Mouse (Mus musculus) MN1 (cell line): ENCODE results near the gene Tcf7.

Experiments used
- DNase-seq: peaks from one replicate; pipeline ENCODE4 v3.0.0-alpha.2; 2016; ENCODE audit warnings: low spot score

Tcf7 gene

DNA sequence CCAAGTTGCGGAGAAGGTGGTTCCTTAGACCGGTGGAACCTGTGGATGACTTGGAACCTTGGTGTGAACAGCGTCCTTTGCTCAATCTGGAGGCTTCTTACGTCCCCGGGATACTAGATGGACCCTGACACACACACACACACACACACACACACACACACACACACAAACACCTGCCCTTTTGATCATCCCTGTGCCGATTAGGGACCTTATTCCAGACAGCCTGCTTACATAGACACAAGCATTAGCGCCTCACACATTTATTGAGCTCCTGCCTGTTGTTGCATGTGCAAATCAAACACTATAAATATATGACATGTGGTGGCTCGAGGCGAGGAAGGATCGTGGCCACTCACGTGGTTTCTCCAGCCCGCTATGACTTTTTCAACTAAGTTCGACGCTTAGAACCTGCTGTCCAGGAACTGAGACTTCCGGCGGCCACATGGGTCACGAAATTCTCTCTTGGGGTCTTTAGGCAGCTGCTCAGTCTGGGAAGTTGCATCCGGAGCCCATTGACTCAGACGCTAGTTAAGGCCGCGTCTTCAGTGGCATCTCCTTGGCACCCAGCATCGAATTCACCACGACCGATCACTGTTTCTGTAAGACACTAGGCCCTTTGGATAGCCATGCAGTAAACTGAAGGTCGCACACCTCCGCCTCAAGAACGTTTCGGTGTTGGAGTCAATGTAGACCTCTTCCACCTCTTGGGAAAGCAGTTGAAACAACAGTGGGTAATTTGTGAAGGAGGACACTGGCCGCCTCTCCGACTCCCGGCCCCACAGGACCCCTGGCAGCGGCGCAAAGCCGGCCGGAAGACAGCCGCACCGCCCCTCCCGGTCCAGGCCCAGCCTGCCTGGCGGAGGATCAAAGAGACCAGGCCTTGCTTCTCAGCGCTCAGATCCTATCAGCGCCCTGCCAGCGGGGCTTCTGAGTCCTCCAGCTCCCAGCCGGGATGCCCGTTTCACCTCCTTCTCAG is 1.1 kb upstream of the Tcf7 start:
- peak; percentile 89 for DNase-seq

- DNase-seq: no peak
Observed at GRCm38 (mm10) chr11:52282420-52282773, 417 bp downstream of the Tcf7 start.

DNA sequence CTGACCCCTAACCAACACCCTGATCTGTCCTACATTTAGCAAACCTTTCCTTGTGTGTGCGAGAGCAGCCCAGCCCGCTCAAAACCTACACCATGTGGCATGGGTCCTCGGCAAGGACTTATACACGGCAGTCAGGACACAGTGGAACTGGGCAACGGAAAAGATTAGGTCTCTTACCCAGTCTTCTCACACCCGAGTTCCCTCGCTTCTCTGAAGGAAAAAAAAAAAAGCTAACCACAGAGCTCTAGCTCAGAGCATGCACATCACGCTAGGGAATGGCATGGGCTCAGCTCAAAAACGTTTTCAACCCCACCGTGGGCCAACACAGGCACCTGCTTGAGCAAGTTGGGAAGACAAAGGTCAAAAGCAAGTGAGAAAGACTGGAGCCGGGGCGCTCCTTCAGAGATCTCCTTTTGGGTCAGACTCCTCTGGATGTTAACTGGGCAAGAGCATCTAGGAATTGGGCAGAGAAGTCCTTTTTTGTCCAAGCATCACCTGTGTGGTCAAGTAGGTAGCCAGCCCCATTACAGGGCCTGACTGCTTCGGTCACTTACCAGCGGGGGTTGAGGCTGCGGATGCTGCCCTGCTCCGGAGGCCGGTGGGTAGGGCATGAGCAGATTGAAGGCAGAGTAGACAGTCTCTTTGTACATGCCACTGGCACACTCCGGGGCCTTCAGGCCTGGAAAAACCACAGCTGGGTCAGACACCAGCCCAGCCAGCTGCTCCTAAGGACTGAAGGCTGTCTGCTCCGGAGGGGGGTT is 1.1 kb downstream of the Tcf7 start:
- no peak for DNase-seq

- no peak for DNase-seq
Observed at GRCm38 (mm10) chr11:52280566-52281455, 2.0 kb downstream of the Tcf7 start.

GRCm38 (mm10) chr11:52279611-52280145 is 3.1 kb downstream of the Tcf7 start:
- DNase-seq: no peak

- DNase-seq: no peak
Observed at GRCm38 (mm10) chr11:52278991-52279390, 3.8 kb downstream of the Tcf7 start.

DNA sequence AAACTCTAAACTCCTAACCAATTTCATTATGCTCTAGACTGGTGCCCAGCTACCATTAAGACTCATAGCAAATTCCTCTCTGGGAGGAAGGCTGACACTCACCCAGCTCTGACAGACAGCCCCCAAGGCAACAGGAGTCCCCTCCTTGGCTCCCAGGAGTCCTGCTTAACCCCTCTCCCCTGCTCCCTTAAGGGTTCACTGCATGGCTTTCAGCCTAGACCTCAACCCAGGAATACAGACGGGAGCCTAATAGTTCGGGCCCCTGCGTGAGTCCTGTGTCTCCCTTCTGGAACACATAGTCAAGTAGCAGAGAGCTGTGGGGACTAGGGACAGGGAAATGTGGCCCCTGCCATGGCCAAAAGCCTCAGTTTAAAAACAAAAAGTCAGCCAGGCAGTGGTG is 4.7 kb downstream of the Tcf7 start:
- no peak for DNase-seq

DNA sequence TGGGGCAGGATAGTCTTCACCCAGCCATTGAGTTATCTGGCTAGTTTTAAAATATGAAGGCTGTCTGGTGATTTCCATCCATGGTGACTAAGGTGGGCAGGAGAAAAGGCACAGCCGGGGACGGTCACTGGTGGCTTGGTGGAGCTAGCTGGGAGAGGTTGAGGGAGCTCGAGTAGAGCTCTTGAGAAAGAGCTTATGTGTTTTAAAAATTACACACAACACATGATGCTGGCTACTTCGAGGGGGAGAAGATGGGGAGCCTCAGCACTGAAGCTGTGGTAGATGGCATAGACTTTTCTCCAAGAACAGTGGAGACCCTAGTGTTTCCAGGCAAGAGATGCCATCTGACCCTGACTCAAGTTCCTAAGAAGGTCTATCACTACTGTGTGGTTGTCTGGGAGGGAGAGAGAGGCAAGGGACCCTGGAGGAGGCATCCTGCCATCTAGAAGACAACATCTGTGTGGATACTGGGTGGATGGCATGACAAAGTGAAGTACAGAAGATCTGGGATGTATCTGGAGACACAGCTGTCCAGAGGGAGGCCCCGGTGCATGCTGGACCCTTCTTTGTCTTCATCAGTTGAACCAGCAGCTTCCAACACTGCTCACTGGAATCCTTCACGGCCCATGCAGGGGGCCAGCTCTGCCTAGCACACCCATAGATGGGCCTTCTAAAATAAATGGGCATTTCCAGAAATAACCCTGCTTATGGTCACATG is 5.2 kb downstream of the Tcf7 start:
- no peak for DNase-seq

GRCm38 (mm10) chr11:52276961-52277391 is 5.8 kb downstream of the Tcf7 start:
- DNase-seq: no peak

DNA sequence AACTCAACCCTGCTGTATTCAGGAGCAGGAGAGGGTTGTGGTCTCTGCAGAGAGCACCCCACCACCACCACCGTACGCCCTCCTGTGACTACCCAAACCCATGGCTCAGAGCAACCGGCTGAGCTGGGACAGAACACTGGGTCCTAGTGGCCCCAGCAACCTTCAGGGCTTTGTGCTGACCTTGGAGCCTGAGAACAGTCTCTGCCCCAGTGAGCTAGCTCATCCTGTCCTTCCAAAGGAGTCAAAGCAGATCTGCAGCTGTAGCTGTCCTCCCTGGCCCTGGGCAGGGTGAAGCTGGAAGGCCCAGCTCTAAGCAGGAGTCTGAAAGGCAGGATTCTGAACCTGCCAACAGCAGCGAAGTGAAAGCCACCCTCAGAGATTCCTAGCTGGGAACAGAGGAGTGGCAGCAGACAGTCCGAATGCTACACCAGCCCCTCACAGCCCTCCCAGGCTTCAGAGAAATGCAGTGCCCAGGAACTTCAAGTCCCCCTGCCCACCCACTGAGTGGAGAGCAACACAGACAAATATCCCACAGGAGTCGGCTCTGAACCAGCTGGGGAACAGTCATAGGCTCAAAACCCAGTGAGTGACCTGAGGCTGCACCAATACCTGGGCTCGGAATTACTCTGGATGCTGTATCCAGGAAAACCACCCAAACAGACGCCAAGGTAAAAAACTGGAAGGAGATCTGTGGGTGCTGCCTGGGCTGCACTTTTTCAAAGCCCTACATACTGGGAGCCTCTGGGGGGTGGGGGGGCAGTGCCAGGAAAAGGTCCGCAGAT is 6.8 kb downstream of the Tcf7 start:
- DNase-seq: no peak

- DNase-seq: no peak
Observed at GRCm38 (mm10) chr11:52275366-52275765, 7.4 kb downstream of the Tcf7 start.

DNA sequence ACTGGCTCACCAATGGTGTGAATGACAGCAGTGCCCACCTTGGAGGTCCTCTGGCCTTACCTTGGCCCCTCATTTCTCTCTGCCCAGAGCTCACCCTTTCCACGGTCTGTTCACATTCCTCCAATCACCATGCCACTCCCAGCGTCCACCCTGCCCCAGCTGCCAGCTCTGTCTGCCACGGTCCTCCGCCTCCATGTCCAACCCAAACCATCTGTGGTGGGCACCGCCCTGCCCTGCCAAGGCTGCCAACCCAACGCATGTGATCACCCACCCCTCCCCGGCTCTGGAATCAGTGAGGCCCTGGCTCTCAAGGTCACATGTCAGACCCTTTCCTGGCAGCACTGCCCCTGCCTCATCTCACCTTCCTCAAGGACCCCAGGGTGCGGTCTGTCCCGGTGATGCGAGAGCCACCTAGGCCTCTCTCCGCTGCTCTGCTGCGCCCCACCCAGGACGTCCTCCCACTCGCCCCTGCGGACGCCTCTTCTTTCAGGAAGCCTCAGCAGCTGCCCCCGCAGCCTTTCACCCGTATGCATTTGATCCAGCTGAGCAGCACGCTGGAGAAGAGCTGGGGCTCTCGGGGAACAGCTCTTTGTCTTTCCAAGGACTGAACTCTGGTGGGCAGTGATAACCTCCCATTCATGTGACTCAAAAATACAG is 8.2 kb downstream of the Tcf7 start:
- no peak for DNase-seq

DNA sequence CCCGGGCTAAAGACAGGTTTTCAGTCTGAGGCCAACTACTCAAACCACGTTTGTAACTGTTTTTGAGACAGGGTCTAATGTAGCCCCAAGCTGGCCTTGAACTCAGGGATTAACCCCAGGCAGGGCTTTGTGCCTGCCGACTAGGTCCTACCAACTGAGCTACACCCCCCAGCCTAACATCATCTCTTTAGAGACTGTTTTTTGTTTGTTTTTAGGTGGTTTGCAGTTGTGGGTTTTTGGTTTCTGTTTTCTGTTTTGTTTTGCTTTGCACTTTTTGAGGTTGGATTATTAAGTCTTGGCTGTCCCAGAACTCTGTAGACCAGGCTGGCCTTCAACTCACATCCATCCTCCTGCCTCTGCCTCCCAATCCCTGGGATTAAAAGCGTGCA is 8.9 kb downstream of the Tcf7 start:
- no peak for DNase-seq

- peak; percentile 30 for DNase-seq
Observed at GRCm38 (mm10) chr11:52273183-52273941, 9.5 kb downstream of the Tcf7 start.

- no peak for DNase-seq
Observed at GRCm38 (mm10) chr11:52272619-52273018, 10.2 kb downstream of the Tcf7 start.

DNA sequence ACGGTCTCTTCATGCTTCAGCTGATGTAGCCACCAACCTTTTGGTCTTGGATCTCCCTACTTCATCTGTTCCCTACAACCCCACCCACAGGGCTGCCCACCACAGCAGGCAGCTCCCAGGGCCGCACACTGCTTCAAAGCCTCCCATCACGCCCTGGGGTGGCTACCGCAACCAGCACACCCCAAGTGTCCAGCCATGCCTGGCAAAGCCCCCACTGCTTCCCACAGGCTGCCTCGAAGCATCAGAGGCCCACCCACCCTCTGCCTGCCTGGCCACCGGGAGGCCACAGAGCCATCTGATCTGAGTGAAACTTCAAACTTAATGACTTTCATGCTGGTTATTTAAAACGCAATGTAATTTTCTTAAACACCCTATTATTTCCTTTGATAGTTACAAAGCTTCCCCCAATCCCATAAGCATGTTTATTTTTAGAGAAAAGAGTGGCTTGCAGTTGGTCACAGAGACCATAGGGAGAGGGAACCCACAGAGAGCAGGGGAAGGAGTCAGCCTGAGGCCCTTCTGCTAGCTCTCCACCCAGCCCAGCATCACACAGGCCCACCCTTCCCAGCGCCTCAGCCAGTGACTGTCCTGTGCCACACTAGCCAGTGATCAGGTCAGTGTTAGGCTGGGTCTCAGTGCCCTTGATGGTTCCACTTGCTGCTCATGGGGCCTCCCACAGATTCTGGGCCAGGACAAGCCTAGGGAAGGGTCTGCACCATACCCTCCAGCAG is 10.9 kb downstream of the Tcf7 start:
- no peak for DNase-seq

DNA sequence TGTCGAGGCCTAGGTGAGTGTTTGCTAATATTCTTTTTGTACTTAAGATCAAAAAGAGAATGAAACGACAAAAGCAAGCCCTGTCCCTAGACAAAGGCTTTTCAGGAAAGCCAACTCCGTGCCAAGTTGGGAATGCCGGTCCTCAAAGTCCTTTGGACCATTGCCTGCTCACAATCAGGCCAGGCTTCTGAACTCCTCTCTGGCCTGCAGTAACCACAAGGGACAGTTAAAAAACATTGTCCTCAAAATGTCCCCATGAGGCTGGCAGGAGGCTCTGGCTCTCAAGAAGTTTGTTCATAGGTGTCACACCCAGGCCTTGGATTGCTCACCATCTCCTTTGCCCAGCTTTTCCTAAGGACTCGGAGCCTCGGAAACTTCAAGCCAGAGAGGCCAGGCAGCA is 13.0 kb downstream of the Tcf7 start:
- no peak for DNase-seq

GRCm38 (mm10) chr11:52268104-52268835 is 14.5 kb downstream of the Tcf7 start:
- no peak for DNase-seq
